Mouse (Mus musculus) cerebellum, adult 9-10 months (tissue): ENCODE results near the gene Doc2a.

Source experiments
- DNase-seq: peaks from one replicate; pipeline ENCODE4 v3.0.0; 2022

Gene Doc2a

GRCm38 (mm10) chr7:126847116-126847420 is at the start of gene Doc2a:
Gene Doc2a, plus strand, starts transcription at chr7:126847416.
- DNase-seq: no peak

- DNase-seq: peak; percentile 73
Measured at GRCm38 (mm10) chr7:126798127-126799049, 48.8 kb upstream of the Doc2a start.

GRCm38 (mm10) chr7:126799050-126799467 is 48.2 kb upstream of the Doc2a start:
- DNase-seq: peak; percentile 98

GRCm38 (mm10) chr7:126799468-126800268 is 47.5 kb upstream of the Doc2a start:
- peak; percentile 84 for DNase-seq

GRCm38 (mm10) chr7:126800269-126801056 is 46.8 kb upstream of the Doc2a start:
- peak; percentile 66 for DNase-seq

GRCm38 (mm10) chr7:126801057-126801422 is 46.2 kb upstream of the Doc2a start:
- no peak for DNase-seq

GRCm38 (mm10) chr7:126802134-126802889 is 44.9 kb upstream of the Doc2a start:
- no peak for DNase-seq

GRCm38 (mm10) chr7:126803181-126803580 is 44.0 kb upstream of the Doc2a start:
- DNase-seq: no peak

GRCm38 (mm10) chr7:126803751-126804150 is 43.5 kb upstream of the Doc2a start:
- DNase-seq: no peak

- no peak for DNase-seq
Measured at GRCm38 (mm10) chr7:126806956-126807355, 40.3 kb upstream of the Doc2a start.

- no peak for DNase-seq
Measured at GRCm38 (mm10) chr7:126807405-126807804, 39.8 kb upstream of the Doc2a start.

- DNase-seq: peak; percentile 90
Measured at GRCm38 (mm10) chr7:126808703-126809455, 38.3 kb upstream of the Doc2a start.

- DNase-seq: no peak
Measured at GRCm38 (mm10) chr7:126809723-126810369, 37.4 kb upstream of the Doc2a start.

GRCm38 (mm10) chr7:126815726-126816222 is 31.4 kb upstream of the Doc2a start:
- no peak for DNase-seq

- DNase-seq: no peak
Measured at GRCm38 (mm10) chr7:126816494-126816893, 30.7 kb upstream of the Doc2a start.

GRCm38 (mm10) chr7:126817595-126817994 is 29.6 kb upstream of the Doc2a start:
- DNase-seq: no peak

- DNase-seq: no peak
Measured at GRCm38 (mm10) chr7:126818818-126819217, 28.4 kb upstream of the Doc2a start.

GRCm38 (mm10) chr7:126821835-126822511 is 25.2 kb upstream of the Doc2a start:
- DNase-seq: peak; percentile 94

GRCm38 (mm10) chr7:126822741-126823140 is 24.5 kb upstream of the Doc2a start:
- DNase-seq: peak; percentile 67

- DNase-seq: peak; percentile 67
Measured at GRCm38 (mm10) chr7:126823202-126823711, 24.0 kb upstream of the Doc2a start.
